Mouse (Mus musculus) heart, embryonic 10.5 days (tissue): Measurements from ENCODE around the gene Socs5. TPM values are rescaled to one million over a fixed set of nuclear protein-coding genes. Genes with fewer than 3 reads are reported as not detected.
"Not testable (repeated sequence)": the region's sequence is repeated elsewhere in the genome, so short reads cannot be mapped to it uniquely, and the experiment has no call there.

Experiments used
- DNase-seq: peaks from one replicate; pipeline ENCODE4 v3.0.0-alpha.2; 2017; ENCODE audit warnings: low spot score
- H3K27ac ChIP-seq: fragments of 300-500 bp; sonication (generic); 2 replicates; pipeline ENCODE4 v1.5.1; 2016; ENCODE audit warnings: mild to moderate bottlenecking
- H3K27me3 ChIP-seq: fragments of 300-500 bp; sonication (generic); 2 replicates; pipeline ENCODE4 v1.6.1; 2016; ENCODE audit warnings: mild to moderate bottlenecking; ENCODE audit not compliant: poor library complexity, insufficient read depth, severe bottlenecking
- H3K36me3 ChIP-seq: fragments of 300-500 bp; sonication (generic); 2 replicates; pipeline ENCODE4 v1.6.1; 2016; ENCODE audit warnings: mild to moderate bottlenecking, moderate library complexity
- H3K4me1 ChIP-seq: fragments of 300-500 bp; sonication (generic); 2 replicates; pipeline ENCODE4 v1.6.1; 2016; ENCODE audit warnings: mild to moderate bottlenecking
- H3K4me3 ChIP-seq: fragments of 300-500 bp; sonication (generic); 2 replicates; pipeline ENCODE4 v1.5.1; 2016; ENCODE audit warnings: mild to moderate bottlenecking, moderate library complexity
- H3K9me3 ChIP-seq: fragments of 300-500 bp; sonication (generic); 2 replicates; pipeline ENCODE4 v1.6.1; 2016; ENCODE audit warnings: mild to moderate bottlenecking, moderate library complexity
- WGBS: fragments of 180-500 bp; shearing (Covaris S2); methylation state at CpG from one replicate; pipeline ENCODE4 v1.1.7; 2016; 5-methylcytosine and 5-hydroxymethylcytosine counted together
- polyA plus RNA-seq: library from polyadenylated mRNA; unstranded; fragments of >200 nt; fragmentation: Nextera tagmentation; extraction: Ambion mirVana; gene quantifications from 2 replicates; pipeline ENCODE4 v1.2.1, GENCODE M21; 2016

Gene Socs5
- polyA plus RNA-seq = 9.4 and 11.0 TPM in 2 replicates

GRCm38 (mm10) chr17:87107623-87108221, at the start of gene Socs5:
Socs5 (plus strand) TSS chr17:87107679.
- Histone ChIP-seq H3K27ac (peak within 1 kb of the TSS; percentile 96), H3K4me3 (peak within 1 kb of the TSS; percentile 98), H3K27me3 (no peaks in the 10 kb centered on the region), H3K36me3 (no peaks in the 10 kb centered on the region), H3K4me1 (peaks cover 33% of the 10 kb centered on the region), H3K9me3 (no peaks in the 10 kb centered on the region)
- no peak for DNase-seq
- WGBS = under 1% methylated on average over 40 of the region's 73 CpGs

- Histone ChIP-seq H3K4me1 (0 out of 2 replicates have a peak, but pooled peaks cover 3% of the 10 kb centered on the region), H3K36me3 (no peaks in the 10 kb centered on the region), H3K27ac (no peak overlapping the region), H3K27me3 (no peaks in the 10 kb centered on the region), H3K9me3 (no peaks in the 10 kb centered on the region), H3K4me3 (no peak overlapping the region)
- WGBS = 82% methylated on average over 9 of the region's 9 CpGs
- DNase-seq = no peak
Measured at GRCm38 (mm10) chr17:87062639-87063038, 44.8 kb upstream of the Socs5 start.

- Histone ChIP-seq H3K9me3 (no peaks in the 10 kb centered on the region), H3K4me3 (no peak overlapping the region), H3K36me3 (no peaks in the 10 kb centered on the region), H3K27me3 (no peaks in the 10 kb centered on the region), H3K27ac (no peak overlapping the region), H3K4me1 (no peaks in the 10 kb centered on the region)
- DNase-seq = no peak
- WGBS = 87% methylated on average over 7 of the region's 7 CpGs
Measured at GRCm38 (mm10) chr17:87063461-87063860, 44.0 kb upstream of the Socs5 start.

- no peaks in the 10 kb centered on the region for H3K4me1 ChIP-seq
- 79% methylated on average over 6 of the region's 6 CpGs for WGBS
- DNase-seq = no peak
Measured at GRCm38 (mm10) chr17:87063969-87064368, 43.5 kb upstream of the Socs5 start.

GRCm38 (mm10) chr17:87068997-87069396, 38.5 kb upstream of the Socs5 start:
- Histone ChIP-seq H3K36me3 (no peaks in the 10 kb centered on the region), H3K4me3 (no peak overlapping the region), H3K27me3 (no peaks in the 10 kb centered on the region), H3K9me3 (no peaks in the 10 kb centered on the region), H3K4me1 (no peaks in the 10 kb centered on the region), H3K27ac (no peak overlapping the region)
- peak; percentile 58 for DNase-seq
- 79% methylated on average over 4 of the region's 4 CpGs for WGBS

More at GRCm38 (mm10) chr17:87063969-87064368, 43.5 kb upstream of the Socs5 start:
- Histone ChIP-seq H3K4me3 (no peak overlapping the region), H3K9me3 (no peaks in the 10 kb centered on the region), H3K27me3 (no peaks in the 10 kb centered on the region), H3K27ac (no peak overlapping the region), H3K36me3 (no peaks in the 10 kb centered on the region)

- H3K27ac ChIP-seq, H3K27me3 ChIP-seq, H3K4me1 ChIP-seq, H3K4me3 ChIP-seq, H3K9me3 ChIP-seq, H3K36me3 ChIP-seq: not testable (repeated sequence)
- DNase-seq = peak; percentile 10
- WGBS = 97% methylated on average over 1 of the region's 1 CpGs
Measured at GRCm38 (mm10) chr17:87072183-87072582, 35.3 kb upstream of the Socs5 start.

- peak; percentile 60 for DNase-seq
- no peak overlapping the region for H3K4me3 ChIP-seq
- 64% methylated on average over 5 of the region's 5 CpGs for WGBS
- no peaks in the 10 kb centered on the region for H3K36me3 ChIP-seq
- no peaks in the 10 kb centered on the region for H3K4me1 ChIP-seq
- no peak overlapping the region for H3K27ac ChIP-seq
- no peaks in the 10 kb centered on the region for H3K9me3 ChIP-seq
- H3K27me3 ChIP-seq = no peaks in the 10 kb centered on the region
Measured at GRCm38 (mm10) chr17:87072766-87073440, 34.6 kb upstream of the Socs5 start.

- Histone ChIP-seq H3K36me3 (no peaks in the 10 kb centered on the region), H3K27ac (no peak overlapping the region), H3K4me3 (no peak overlapping the region), H3K27me3 (no peaks in the 10 kb centered on the region), H3K9me3 (no peaks in the 10 kb centered on the region), H3K4me1 (no peaks in the 10 kb centered on the region)
- DNase-seq = peak; percentile 17
Measured at GRCm38 (mm10) chr17:87073470-87073869, 34.0 kb upstream of the Socs5 start.

- not testable (repeated sequence) for H3K9me3 ChIP-seq, H3K27me3 ChIP-seq, H3K36me3 ChIP-seq, H3K4me3 ChIP-seq, DNase-seq, H3K27ac ChIP-seq, H3K4me1 ChIP-seq
- WGBS = 90% methylated on average over 17 of the region's 17 CpGs
Measured at GRCm38 (mm10) chr17:87078217-87078616, 29.3 kb upstream of the Socs5 start.

- Histone ChIP-seq H3K27ac (no peak overlapping the region), H3K36me3 (no peaks in the 10 kb centered on the region), H3K4me1 (no peaks in the 10 kb centered on the region), H3K27me3 (no peaks in the 10 kb centered on the region), H3K9me3 (no peaks in the 10 kb centered on the region), H3K4me3 (no peak overlapping the region)
- WGBS = 84% methylated on average over 7 of the region's 7 CpGs
- peak; percentile 57 for DNase-seq
Measured at GRCm38 (mm10) chr17:87080724-87081123, 26.8 kb upstream of the Socs5 start.

GRCm38 (mm10) chr17:87082547-87082946, 24.9 kb upstream of the Socs5 start:
- Histone ChIP-seq H3K4me3 (no peak overlapping the region), H3K27ac (no peak overlapping the region), H3K36me3 (no peaks in the 10 kb centered on the region), H3K27me3 (no peaks in the 10 kb centered on the region), H3K4me1 (no peaks in the 10 kb centered on the region), H3K9me3 (no peaks in the 10 kb centered on the region)
- WGBS = 87% methylated on average over 4 of the region's 4 CpGs
- DNase-seq = peak; percentile 55

GRCm38 (mm10) chr17:87083671-87084070, 23.8 kb upstream of the Socs5 start:
- Histone ChIP-seq H3K27me3 (no peaks in the 10 kb centered on the region), H3K36me3 (no peaks in the 10 kb centered on the region), H3K27ac (no peak overlapping the region), H3K4me1 (no peaks in the 10 kb centered on the region), H3K9me3 (no peaks in the 10 kb centered on the region), H3K4me3 (no peak overlapping the region)
- 75% methylated on average over 5 of the region's 5 CpGs for WGBS
- DNase-seq = no peak

GRCm38 (mm10) chr17:87085726-87086125, 21.8 kb upstream of the Socs5 start:
- Histone ChIP-seq H3K4me3 (no peak overlapping the region), H3K27ac (no peak overlapping the region), H3K27me3 (no peaks in the 10 kb centered on the region), H3K9me3 (no peaks in the 10 kb centered on the region), H3K4me1 (no peaks in the 10 kb centered on the region), H3K36me3 (no peaks in the 10 kb centered on the region)
- 81% methylated on average over 6 of the region's 6 CpGs for WGBS
- DNase-seq = peak; percentile 63
